Mouse (Mus musculus) adrenal gland, postnatal 36 days (tissue): ENCODE data around the gene Supt20. TPM values are rescaled to one million over a fixed set of nuclear protein-coding genes. Genes with fewer than 3 reads are reported as not detected.

ENCODE experiments used
- DNase-seq, 2 experiments: peaks; one replicate each; pipeline ENCODE4 v3.0.0; 2021; ENCODE audit warnings: mixed read lengths in 1 of 2
- long read RNA-seq, 2 experiments: library from polyadenylated mRNA; stranded (forward); transcript quantifications; one replicate each; pipeline ENCODE4 v2.0.0; 2021; ENCODE audit warnings: borderline sequencing depth in 2 of 2
- total RNA-seq, 2 experiments: library from RNA; stranded (reverse); gene quantifications; 2 replicates each; pipeline ENCODE4 v1.2.3; 2021

Supt20 gene
- 10 to 100 TPM; 37.7 to 51.7 TPM for total RNA-seq
- long read RNA-seq, experiment 1, partial matches to known transcripts: 4 of 18 reads
- long read RNA-seq, experiment 1, other reads (novel, unspliced or antisense): 14 of 18 reads
- long read RNA-seq, experiment 2, partial matches to known transcripts: 3 of 12 reads
- long read RNA-seq, experiment 2, other reads (novel, unspliced or antisense): 9 of 12 reads

DNA sequence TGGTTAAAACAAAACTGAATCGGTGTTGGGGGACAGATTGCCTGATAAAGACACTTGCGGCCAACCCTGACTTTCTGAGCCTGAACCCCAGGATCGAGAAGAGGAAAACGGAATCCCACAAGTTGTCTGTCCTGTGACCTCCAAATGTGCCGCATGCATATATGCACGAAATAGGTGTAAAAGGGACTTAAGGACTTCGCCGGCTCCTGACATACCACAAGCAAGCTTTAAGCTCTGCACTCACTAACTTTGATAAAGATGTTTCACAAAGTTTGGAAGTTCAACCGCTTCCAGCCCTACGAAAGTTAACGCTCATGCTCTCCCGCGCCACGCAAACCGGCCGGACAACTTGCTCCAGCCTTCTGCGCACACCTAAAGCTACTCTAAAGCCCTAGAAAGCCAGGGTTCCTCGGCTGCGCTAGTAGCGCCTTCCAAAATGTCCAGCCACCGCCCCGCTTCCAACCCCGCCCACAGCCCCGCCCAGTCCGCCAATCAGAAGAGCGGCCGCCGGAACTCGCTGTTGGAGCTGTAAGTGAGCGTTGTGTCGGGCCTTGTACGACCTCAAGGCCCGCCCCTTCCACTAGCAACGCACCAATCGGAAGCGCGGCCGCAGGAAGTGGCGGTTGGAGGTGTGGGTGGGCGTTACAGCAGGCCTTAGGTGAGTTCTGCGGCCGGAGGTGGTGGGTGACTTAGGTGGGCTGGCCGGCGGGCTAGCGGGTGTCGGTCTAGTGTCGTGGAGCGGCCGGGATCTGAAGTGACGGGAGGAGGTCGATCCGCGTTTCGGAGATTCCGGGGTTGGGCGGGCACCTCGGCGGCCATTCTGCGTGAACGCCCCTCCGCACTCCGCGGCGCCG, at the start of gene Supt20:
Gene Supt20 (plus strand): TSS at position 606 of the 854 bp plus-strand sequence.
- peak; percentile 94 to 95 for DNase-seq

DNA sequence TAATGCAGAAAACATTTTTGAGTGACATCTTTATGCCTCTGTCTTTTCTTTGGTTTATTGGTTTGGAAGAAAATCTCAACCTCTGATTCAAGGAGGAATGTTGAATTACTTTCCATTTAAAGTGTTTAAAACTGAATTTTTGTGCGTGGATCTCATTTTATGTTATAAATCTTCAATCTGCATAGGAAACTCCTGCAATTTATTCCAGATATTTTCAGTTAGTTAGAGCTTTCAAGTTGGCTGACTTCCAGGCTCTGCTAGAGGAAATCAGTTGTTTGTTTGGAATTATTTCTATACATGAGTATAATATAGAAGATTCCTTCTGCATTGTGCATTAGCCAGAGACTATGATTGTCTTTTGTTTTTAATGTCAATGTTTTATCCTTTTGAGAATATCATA, 49.8 kb upstream of the Supt20 start:
- DNase-seq: no peak

DNA sequence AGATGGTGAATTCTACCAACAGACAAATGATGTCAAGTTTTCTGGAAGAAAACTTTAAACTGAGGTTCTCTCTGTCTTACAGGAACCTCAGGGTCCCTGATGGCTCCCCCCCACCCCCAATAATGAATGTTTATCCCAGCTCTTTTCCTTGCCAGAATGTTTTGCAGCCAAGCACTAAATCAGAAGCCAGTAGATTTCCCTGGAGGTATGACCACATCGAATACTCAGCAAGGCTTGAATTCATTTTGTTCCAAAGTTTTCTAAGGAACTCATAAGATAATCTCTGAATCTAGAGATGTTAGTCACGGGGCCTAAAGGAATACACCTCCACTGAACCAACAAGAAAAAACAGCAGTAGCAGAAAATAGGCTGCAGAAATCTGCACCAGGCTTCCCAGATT, 45.0 kb upstream of the Supt20 start:
- no peak for DNase-seq

DNA sequence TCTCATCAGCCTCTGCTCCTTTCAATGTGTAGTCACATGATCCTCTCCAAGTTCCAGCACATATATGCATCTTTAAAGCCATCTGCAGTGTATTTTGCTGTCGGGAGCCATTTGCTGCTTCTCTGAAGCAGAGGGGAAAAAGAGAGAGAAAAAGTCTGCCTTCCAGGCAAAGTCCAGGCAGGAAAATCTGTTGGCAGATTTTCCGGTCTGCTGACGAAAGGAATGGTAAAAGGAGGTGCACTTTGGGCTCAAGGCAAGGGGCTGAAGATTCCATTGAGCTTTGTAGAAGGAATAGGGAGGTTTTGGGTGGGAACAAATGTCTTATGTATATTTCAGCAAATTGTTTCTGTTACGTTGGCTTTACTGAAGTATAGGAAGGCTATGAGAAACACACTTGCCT, 41.0 kb upstream of the Supt20 start:
- no peak for DNase-seq

DNA sequence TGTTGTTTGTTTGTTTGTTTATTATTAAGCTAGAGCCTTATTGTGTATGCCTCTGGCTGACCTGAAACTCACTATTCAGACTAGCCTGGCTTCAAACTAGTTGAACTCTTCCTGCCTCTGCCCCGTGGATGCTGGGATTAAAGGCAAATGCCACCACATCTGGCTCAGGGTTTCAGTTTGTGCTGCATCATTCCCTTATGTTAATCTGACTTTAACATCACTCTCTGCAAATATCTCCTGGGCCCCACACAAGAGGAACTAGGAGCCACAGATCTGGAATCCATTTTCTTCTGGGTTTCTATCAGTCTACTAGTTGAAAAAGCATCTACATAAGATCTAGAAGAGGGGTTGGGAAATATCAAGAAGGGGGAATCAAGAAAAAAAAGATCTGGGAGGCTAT, 38.4 kb upstream of the Supt20 start:
- DNase-seq: no peak

DNA sequence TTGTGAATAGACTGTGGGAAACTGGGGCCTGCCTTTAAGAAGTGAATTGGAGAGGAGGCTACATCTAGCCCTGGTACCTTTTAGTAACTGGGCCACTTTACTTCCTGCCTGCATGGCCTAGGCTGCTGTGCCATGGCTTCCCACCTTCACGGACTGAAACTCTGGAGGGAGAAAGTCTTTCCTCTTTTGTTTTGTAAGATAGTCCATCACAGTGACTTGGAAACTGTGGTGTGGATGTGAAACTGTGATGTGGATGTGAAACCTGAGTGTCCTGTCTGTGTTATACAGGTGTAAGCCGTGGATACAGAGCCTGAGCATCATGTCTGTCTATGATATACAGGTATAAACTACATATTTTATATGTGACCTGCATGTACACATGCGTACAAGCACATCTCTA, 35.5 kb upstream of the Supt20 start:
- DNase-seq: no peak

DNA sequence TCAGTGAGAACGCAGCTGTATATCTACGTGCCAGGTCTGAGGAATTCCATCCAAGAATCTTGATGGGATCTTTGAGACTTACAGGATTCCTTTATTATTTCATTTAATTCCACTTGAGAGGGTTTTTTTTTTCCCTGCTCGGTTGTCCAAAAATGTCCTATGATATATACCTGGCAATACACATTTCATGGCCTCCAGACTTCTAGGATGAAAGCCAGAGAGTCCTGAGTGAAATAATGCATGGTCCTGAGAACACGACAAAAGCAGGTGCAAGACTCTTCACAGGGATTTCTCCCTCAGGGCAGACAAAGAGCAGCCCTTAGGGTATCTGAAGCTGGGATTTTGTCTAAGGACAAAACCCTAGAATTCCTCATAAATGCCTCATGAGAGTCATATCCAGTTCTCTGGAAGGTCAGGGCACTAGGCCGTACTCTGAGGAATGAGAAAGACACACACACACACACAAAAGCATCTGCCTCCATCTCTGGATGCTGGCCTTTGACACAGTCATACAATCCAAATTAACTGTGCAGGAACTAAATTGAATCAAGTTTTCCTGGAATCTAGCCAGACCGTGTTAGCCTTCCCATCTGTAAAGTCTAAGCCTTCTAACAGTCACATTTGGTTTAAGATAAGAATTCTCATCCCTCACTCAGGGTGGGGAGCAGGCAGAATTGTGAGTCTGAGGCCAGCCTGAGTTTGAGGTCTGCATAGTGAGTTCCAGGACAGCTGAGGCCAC, 34.5 kb upstream of the Supt20 start:
- no peak for DNase-seq

DNA sequence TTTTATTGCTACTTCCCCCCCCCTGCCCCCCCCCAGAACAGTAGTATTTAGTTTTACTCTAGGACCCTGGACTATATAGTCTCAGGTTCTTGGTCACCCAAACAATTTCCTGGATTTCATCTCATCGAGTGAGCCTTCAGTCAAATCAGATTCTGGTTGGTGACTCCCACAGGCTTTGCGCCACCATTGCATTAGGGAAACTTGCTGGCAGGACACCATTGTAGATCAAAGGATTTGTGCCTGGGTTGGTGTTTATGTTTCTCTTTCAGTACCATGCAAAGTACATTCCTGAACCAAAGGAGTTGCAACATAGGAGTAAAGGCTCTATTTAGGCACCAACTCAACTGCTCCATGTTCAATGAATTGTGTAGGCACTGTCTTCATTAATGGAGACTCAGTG, 32.9 kb upstream of the Supt20 start:
- DNase-seq: no peak

DNA sequence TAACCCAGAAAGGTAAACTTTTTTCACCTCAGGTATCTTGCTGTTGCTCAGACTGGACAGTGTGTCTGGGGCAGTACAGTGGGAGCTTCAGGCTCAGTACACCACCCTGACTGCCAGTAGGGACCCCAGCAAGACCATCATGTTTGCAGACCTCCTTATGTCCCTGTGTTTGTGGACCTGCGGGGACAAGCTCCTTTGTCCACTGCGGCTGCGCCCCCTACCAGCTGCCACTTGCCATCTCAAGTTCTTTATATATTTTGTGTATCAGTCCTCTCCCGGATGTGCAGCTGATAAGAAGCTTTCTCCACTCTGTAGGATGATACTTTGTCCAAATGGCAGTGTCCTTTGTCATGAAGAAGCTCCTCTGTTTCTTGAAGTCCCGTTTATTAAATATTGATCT, 30.2 kb upstream of the Supt20 start:
- peak; percentile 36 to 38 for DNase-seq

DNA sequence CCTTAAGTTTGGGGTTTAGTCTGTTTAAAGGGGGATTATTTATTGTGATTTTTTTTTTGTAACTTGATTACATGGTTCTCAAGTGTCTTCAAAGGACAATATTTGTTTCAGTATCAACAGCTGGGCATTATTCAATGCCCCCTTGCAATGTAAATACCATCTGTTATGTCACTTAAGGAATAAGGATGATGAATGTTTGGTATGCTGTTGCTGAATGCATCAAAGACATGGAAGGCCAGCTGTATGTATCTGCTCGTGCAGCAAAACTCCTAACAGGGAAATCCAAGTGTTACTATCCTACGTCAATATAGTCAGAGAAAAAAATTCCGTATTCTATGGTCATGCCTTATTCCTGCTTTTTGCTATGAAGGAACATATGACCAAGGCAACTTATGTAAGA, 24.5 kb upstream of the Supt20 start:
- DNase-seq: no peak

DNA sequence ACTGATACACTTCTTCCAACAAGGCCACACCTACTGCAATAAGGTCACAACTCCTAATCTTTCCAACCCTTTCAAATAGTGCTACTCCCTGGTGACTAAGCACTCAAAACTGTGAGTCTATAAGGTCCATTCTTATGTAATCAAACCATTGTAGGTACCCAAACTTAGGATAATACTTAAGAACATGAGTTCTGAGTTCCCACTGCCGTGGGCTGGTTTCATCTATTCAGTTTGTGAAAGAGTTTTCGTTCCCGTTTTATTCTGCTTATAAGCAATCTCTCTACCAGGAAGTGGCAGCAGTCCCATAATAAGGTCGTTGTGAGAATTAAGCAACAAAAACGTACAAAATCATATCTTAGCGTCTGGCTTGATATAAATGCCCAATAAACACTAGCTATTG, 23.9 kb upstream of the Supt20 start:
- DNase-seq: no peak

DNA sequence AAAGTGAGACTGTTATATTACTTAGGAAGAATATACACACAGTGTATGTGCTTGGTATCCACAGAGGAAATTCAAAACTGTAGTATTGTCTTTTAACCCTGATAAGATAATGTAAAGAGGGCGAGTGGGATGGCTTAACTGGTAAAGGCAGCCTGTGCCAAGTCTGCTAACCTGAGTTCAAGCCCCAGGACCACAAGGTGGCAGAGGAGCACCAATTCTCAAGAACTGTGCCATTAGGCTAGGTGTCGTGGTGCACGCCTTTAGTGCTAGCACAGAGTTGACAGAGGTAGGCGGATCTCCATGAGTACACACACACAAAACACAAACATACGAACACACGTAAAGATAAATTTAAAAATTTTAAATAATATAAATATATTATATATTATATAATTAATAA, 23.0 kb upstream of the Supt20 start:
- DNase-seq: no peak

DNA sequence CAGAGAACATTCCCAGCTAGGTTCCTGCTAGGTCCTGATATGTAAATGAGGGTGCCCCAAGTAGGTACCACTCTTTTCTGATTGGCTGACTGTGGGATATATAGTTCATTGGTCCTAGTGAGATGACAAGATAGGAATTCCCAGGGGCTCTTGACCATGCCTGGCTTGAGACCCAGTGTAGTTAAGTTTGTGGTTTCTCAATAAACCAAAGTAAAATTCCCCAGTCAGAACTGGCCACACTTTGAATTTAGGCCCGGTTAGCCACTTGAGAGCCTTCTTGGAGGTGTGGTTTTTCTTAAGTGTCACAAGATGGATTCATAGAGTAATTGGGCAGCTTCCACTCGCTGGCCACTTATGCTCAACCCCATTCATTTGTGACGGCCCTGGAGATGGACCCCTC, 20.5 kb upstream of the Supt20 start:
- DNase-seq: no peak

DNA sequence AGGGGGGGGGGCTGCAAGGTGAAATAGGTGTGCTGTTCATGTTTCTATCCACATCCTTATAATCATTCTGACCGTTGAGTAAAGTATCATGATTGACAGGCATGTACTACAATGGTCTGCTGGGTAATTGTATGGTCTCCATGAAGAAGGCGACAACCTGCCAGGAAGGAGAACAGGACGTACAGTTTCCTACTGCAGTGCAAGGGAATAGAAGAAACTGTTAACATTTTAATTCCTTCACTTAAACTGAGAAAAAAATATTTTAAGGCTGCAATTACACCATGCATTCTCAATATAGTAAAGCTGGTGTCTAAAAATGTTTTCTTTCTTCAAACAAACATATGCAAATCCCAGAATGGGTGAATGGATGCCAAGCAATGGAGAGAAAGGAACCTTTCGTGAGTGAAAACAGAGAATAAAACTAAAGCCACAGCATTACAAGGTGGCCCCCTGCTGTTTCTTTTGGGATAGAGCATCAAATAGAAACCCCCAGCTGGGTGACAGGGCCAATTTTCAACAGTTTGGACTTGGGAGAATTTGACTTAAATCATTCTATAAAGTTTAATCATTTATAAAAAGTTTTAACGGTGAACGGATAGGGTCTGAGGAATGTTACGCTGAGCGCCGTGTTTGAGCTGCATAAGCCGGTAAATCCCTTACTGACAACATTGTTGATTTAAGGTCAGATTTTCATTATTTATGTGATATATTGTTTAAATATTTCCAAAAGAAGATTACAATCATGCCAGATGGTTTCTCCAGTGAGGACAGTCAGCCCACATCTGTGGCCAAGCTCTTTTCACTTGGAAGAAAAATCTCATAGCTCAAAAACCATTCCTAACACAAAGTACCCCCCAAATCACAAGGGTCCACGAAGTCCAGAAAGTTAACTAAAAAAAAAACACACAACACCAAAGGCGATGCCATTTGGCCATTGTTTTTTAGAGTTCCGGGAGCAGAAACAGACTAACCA, 19.8 kb upstream of the Supt20 start:
- DNase-seq: peak in 1 of 2 experiments; percentile 28

DNA sequence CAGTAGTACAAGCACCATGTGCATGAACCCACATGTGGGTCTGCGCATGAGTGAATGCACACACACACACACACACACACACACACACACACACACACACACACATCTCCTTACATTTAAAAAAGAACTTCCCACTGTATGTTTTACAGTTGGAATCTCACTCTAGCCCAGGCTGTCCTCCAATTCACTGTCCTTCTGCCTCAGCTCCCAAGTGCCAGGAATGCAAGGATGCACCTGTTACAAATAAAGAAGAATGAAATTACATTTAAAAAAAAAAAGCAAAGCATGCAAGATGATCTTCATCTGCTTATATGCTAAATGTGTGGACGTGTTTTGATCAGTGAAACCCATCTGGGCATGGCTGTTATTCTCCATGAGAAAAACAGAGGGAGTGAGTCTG, 15.8 kb upstream of the Supt20 start:
- DNase-seq: no peak

DNA sequence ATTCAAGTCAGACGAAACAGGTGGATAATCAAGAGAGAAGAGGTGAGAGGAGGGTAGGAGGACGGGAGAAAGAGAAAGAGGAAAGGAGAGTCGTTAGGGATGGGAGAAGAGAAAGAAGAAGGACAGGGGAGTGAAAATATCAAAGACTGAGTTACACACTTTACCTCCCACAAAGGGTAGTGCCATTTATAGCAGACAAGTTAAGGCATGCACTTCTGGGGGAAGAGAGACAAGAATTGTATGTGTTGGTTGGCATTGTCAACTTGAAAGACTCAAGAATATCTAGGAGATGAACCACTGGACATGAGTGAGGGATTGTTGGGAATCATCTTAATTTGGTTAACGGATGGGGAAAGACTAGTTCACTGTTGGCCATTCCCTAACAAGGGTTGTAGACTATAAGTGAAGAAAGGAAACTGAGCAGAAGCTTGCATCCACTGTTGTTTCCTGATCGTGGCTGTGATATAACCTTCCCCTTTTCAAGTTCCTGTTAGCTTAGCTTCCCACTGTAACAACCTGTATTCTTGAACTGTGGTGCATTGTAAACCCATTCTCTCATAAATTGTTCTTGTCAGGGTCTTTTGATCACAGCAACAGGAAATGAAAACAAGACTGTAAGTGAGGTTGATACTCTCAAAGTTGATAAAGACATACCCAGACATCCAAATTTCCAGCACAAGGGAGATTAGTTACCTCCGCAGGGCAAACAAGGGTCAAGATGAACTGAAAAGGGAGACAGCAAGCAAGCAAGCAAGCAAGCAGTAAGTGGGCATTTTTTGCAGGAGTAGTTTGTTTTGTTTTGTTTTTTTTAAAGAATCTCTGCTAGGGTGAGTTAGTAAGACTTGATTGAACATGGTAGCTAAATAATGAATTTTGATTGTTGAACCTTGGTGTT, 11.1 kb upstream of the Supt20 start:
- no peak for DNase-seq

DNA sequence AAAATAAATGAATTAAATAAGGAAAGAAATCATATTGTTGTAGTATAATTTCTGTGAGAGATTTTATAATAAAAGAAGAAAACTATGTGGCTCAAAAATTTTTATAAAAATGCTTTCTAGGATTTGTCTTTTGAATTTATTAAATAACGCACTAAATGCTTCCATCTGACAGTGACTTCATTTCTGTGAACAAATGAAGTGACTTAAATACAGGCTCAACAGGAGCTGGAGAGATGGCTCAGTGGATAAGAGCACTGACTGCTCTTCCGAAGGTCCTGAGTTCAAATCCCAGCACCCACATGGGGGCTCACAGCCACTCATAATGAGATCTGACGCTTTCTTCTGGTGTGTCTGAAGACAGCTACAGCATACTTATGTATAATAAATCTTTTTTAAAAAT, 7.4 kb upstream of the Supt20 start:
- no peak for DNase-seq

DNA sequence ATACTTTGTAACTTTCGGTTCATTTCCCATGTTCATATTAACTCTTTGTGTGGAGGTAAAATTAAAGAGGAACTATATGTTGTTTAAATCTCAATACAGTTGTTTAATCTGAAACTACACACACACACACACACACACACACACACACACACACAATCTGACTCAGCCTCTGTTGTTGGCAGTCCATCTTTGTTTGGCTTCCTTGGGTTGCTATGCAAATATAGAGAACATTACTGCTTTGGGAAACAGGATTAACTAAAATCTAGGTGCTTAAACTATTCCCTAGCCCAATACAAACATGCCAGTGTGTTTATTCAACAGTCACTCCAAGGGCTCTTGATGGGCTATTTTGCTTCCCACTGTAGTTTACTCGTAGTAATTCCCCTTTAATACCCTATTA, 5.4 kb upstream of the Supt20 start:
- no peak for DNase-seq

DNA sequence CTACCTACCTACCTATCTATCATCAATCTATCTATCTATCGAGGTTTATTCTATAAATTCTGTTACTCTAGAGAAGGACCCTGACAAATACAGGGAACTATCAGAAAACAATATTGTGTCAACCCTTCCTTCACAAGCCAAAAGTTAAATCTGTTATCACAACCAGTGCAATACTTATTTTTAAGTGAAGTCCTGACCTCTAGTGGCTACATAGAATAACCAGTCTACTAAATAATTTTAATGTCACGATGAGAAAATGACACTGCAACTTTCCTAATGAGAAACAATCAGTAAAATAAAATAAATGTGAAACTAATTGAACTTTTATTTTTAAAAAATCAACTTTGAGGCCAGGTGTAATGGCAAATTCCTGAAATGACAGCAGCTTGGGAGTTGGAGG, 3.5 kb upstream of the Supt20 start:
- DNase-seq: no peak

DNA sequence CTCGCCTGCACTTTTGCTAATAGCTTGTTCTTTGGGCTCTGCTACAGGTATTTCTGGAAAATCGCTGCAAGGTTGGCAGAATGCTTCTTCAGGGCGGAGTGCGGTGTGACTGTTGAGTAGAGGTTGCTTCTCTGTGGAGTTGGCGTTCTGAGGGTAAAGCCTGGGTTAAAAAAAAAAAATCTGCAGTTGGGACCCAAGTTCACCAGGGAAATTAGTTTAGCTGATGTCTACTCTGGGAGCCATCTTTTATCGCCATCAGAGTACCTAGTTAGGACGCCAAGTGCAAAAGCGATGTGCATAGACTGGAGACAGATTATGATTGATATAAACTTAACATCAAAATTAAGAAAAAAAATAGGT, 429 bp downstream of the Supt20 start:
- DNase-seq: no peak

DNA sequence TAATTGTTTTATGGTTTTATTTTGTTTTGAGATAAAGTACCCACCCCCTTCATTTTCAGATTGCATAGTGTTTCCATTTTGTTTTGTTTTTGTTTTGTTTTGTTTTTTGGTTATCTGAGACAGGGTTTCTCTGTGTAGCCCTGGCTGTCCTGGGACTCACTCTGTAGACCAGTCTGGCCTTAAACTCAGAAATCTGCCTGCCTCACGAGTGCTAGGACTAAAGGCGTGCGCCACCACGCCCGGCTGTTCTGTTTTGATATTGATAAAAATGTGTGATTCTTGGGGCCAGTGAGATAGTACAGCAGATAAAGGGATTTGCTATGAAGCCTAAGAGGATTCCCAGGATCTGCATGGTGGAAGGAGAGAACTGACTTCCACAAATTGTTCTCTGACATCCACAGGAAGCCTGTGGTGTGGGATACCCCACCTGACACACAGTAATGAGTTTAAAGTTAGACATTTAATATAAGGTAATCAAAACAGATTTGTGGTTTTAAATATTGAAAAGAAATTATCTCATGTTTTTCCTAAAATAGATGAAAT, 7.2 kb downstream of the Supt20 start:
- DNase-seq: no peak
